Mouse (Mus musculus) small intestine, adult 2 months (tissue): Measurements from ENCODE around the gene Pip4k2a.

Experiments
- CTCF ChIP-seq: fragments of 200-500 bp; IDR thresholded peaks from 2 replicates; pipeline ENCODE4 v1.5.1; 2012; ENCODE audit warnings: low read depth, mild to moderate bottlenecking, control low read depth, inconsistent platforms, low read length, moderate library complexity, mixed read lengths; ENCODE audit not compliant: insufficient replicate concordance, insufficient read length; ENCODE audit errors: extremely low read depth
- POLR2A ChIP-seq: fragments of 200-500 bp; IDR thresholded peaks from 2 replicates; pipeline ENCODE4 v1.6.1; 2012; ENCODE audit warnings: low read depth, mild to moderate bottlenecking, control low read depth, inconsistent platforms, low read length, moderate library complexity

- TF ChIP-seq CTCF (no peak), POLR2A (no peak)
These were observed 5.1 kb downstream of the Pip4k2a start for GRCm38 (mm10) chr2:18992512-18993510.
